Mouse (Mus musculus) liver, postnatal 0 days (tissue): ENCODE results near the gene Npm3. TPM values are rescaled to one million over a fixed set of nuclear protein-coding genes. Genes with fewer than 3 reads are reported as not detected.
A peak's percentile ranks its signal among the peaks of the same experiment; 100 is the strongest.

ENCODE experiments used
- ATAC-seq: fragments of 200-750 bp; cut with Nextera tagmentation; 2 replicates; pipeline ENCODE4 v1.8.0; 2017; ENCODE audit warnings: mild to moderate bottlenecking, moderate library complexity
- DNase-seq: peaks from one replicate; pipeline ENCODE4 v3.0.0-alpha.2; 2016
- H3K27ac ChIP-seq: fragments of 300-500 bp; sonication (generic); 2 replicates; pipeline ENCODE4 v1.5.1; 2014; ENCODE audit warnings: antibody characterized with exemption, moderate library complexity, mild to moderate bottlenecking, low read depth
- H3K27me3 ChIP-seq: fragments of 300-500 bp; sonication (generic); 2 replicates; pipeline ENCODE4 v1.6.1; 2014; ENCODE audit warnings: low read length, control low read depth, mixed read lengths; ENCODE audit not compliant: insufficient read depth
- H3K36me3 ChIP-seq: fragments of 300-500 bp; sonication (generic); replicated peaks from 2 replicates; pipeline ENCODE4 v1.6.1; 2014; ENCODE audit warnings: mild to moderate bottlenecking, control low read depth, low read length, moderate library complexity, mixed read lengths; ENCODE audit not compliant: insufficient read depth
- H3K4me1 ChIP-seq: fragments of 300-500 bp; sonication (generic); 2 replicates; pipeline ENCODE4 v1.6.1; 2014; ENCODE audit warnings: antibody characterized with exemption, mild to moderate bottlenecking, control low read depth; ENCODE audit not compliant: insufficient read depth
- H3K4me2 ChIP-seq: fragments of 300-500 bp; sonication (generic); 2 replicates; pipeline ENCODE4 v1.6.1; 2014; ENCODE audit warnings: low read depth, mild to moderate bottlenecking, low read length, moderate library complexity, mixed read lengths
- H3K4me3 ChIP-seq: fragments of 300-500 bp; sonication (generic); 2 replicates; pipeline ENCODE4 v1.5.1; 2014; ENCODE audit warnings: low read depth, low read length
- H3K9ac ChIP-seq: fragments of 300-500 bp; sonication (generic); replicated peaks from 2 replicates; pipeline ENCODE4 v1.6.1; 2014; ENCODE audit warnings: mild to moderate bottlenecking, moderate library complexity
- H3K9me3 ChIP-seq: fragments of 300-500 bp; sonication (generic); 2 replicates; pipeline ENCODE4 v1.6.1; 2016; ENCODE audit warnings: mild to moderate bottlenecking, control low read depth, low read length, mixed read lengths
- CTCF ChIP-seq: sonication (generic); IDR thresholded peaks from 2 replicates; pipeline ENCODE4 v1.5.1; 2016; ENCODE audit warnings: antibody characterized with exemption, low read depth
- EP300 ChIP-seq: IDR thresholded peaks from 2 replicates; pipeline ENCODE4 v1.6.1; 2016; ENCODE audit warnings: antibody characterized with exemption, low read depth, mild to moderate bottlenecking
- WGBS: fragments of 180-500 bp; shearing (Covaris S2); extraction: QIAGEN DNeasy Blood & Tissue Kit; methylation state at CpG from one replicate; pipeline ENCODE4 v1.1.7; 2014; ENCODE audit not compliant: insufficient replicate concordance; 5-methylcytosine and 5-hydroxymethylcytosine counted together
- polyA plus RNA-seq: library from polyadenylated mRNA; unstranded; fragments of >200 nt; fragmentation: Nextera tagmentation; extraction: Ambion mirVana; gene quantifications from 2 replicates; pipeline ENCODE4 v1.2.1, GENCODE M21; 2015

Gene Npm3
- polyA plus RNA-seq, 1 experiment from 2014 or later = 6.5 TPM

DNA sequence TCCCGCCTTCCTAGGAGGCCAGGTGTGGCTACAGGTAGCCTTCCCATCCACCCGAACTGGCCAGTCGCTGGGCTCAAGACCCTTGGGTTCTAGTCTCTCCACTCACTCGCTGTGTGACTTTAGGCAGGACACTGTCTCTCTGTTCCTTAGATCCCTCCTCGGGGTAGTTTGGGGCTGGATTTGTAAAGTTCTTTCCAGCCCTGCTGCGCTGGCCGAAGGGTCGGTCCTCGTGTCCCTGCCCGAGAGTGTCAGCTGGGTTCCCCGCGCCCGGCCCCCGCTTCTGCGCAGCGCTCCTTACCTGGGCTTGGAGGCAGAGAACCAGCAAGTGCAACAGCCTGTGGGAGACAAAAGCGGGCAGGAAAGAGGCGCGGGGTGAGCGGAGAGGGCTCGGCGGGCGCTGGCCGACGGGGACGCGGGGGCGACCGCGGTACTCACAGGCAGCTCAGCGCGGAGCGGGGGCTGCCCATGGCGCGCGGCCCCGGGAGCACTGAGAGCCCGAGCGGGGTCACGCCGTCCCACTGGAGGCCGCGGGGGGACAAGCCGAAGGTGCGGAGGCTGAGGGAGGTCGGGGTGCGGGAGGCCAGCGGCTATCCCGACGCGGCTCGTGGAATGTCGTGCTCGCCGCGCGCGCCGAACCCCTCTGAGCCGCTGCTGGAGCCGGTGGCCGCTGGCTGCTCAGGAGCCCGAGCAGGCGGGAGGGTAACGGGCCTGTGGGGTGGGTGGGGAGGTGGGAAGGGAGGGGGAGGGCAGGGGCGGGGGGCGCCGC lies 7.0 kb downstream of the Npm3 start, which contains the start of gene Fgf8:
Gene Fgf8 (minus strand): TSS at position 698 of the 766 bp plus-strand sequence.
- Histone ChIP-seq H3K4me2 (peak within 1 kb of the TSS; percentile 71), H3K36me3 (no peaks in the 10 kb centered on the region), H3K9ac (no peak within 1 kb of the TSS), H3K27ac (no peak within 1 kb of the TSS), H3K4me1 (peaks cover 21% of the 10 kb centered on the region), H3K27me3 (peaks cover 83% of the 10 kb centered on the region), H3K9me3 (no peaks in the 10 kb centered on the region), H3K4me3 (peak within 1 kb of the TSS; percentile 39)
- DNase-seq (no peak), ATAC-seq (no peak)
- TF ChIP-seq CTCF (no peak), EP300 (no peak)
- WGBS = 2% methylated on average over 51 of the region's 68 CpGs

- Histone ChIP-seq H3K27me3 (peaks cover 91% of the 10 kb centered on the region), H3K9ac (no peak overlapping the region), H3K4me1 (peaks cover 24% of the 10 kb centered on the region), H3K4me2 (no peak overlapping the region; the same call in 1 of the 2 replicates), H3K27ac (no peak overlapping the region), H3K9me3 (no peaks in the 10 kb centered on the region), H3K36me3 (no peaks in the 10 kb centered on the region), H3K4me3 (peak overlapping the region; percentile 39; the same call in 1 of the 2 replicates)
- WGBS = 5% methylated on average over 45 of the region's 45 CpGs
- TF ChIP-seq EP300 (no peak), CTCF (no peak)
- ATAC-seq (no peak), DNase-seq (no peak)
Measured at GRCm38 (mm10) chr19:45741431-45742217, 7.8 kb downstream of the Npm3 start.

- TF ChIP-seq CTCF = no peak
- Histone ChIP-seq H3K27ac (no peak overlapping the region), H3K27me3 (peaks cover 94% of the 10 kb centered on the region), H3K9me3 (no peaks in the 10 kb centered on the region), H3K9ac (no peak overlapping the region), H3K4me3 (no peak overlapping the region), H3K36me3 (no peaks in the 10 kb centered on the region), H3K4me2 (no peak overlapping the region), H3K4me1 (peaks cover 16% of the 10 kb centered on the region)
- 10% methylated on average over 7 of the region's 7 CpGs for WGBS
- ATAC-seq (no peak), DNase-seq (no peak)
Measured at GRCm38 (mm10) chr19:45740817-45741216, 8.6 kb downstream of the Npm3 start.

DNA sequence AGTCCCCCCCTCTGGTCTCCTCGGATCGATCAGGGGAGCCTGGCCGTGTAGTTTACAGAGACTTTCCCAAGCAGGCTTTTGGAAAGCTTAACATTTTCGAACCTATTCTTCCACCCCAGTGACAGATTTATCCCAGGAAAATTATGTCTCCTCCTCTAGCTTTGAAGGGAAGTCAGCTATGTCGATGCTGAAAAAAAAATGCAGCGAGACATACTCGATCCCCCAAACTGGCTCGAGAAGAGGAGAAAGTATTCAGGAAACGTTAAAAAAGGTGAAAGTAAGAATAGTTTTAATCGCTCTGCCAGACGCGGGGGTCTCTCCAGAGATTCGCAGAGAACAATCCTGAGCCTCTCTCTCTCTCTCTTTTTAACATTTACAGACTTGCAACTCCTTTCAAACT lies 9.2 kb downstream of the Npm3 start:
- Histone ChIP-seq H3K36me3 (no peaks in the 10 kb centered on the region), H3K9ac (no peak overlapping the region), H3K4me2 (no peak overlapping the region), H3K4me3 (no peak overlapping the region), H3K27me3 (peaks cover 93% of the 10 kb centered on the region), H3K27ac (no peak overlapping the region), H3K4me1 (peaks cover 10% of the 10 kb centered on the region), H3K9me3 (no peaks in the 10 kb centered on the region)
- TF ChIP-seq EP300 (no peak), CTCF (no peak)
- no peak for ATAC-seq
- no peak for DNase-seq
- 13% methylated on average over 13 of the region's 13 CpGs for WGBS

GRCm38 (mm10) chr19:45738521-45738920 lies 10.9 kb downstream of the Npm3 start:
- no peak for ATAC-seq
- WGBS = 70% methylated on average over 5 of the region's 5 CpGs
- TF ChIP-seq CTCF (no peak), EP300 (no peak)

GRCm38 (mm10) chr19:45737846-45738484 lies 11.4 kb downstream of the Npm3 start:
- H3K36me3 ChIP-seq = no peaks in the 10 kb centered on the region
- H3K4me2 ChIP-seq = no peak overlapping the region
- peaks cover 92% of the 10 kb centered on the region for H3K27me3 ChIP-seq
- 78% methylated on average over 10 of the region's 10 CpGs for WGBS
- no peak overlapping the region for H3K9ac ChIP-seq
- H3K4me3 ChIP-seq = no peak overlapping the region
- H3K4me1 ChIP-seq = peaks cover 8% of the 10 kb centered on the region
- H3K9me3 ChIP-seq = no peaks in the 10 kb centered on the region
- TF ChIP-seq EP300 (no peak), CTCF (no peak)
- no peak overlapping the region for H3K27ac ChIP-seq
- ATAC-seq (no peak), DNase-seq (no peak)

More at GRCm38 (mm10) chr19:45738521-45738920, 10.9 kb downstream of the Npm3 start:
- Histone ChIP-seq H3K27me3 (peaks cover 93% of the 10 kb centered on the region), H3K36me3 (no peaks in the 10 kb centered on the region), H3K9ac (no peak overlapping the region), H3K4me2 (no peak overlapping the region), H3K9me3 (no peaks in the 10 kb centered on the region), H3K4me1 (peaks cover 9% of the 10 kb centered on the region), H3K4me3 (no peak overlapping the region), H3K27ac (no peak overlapping the region)
- DNase-seq = no peak
